Mouse (Mus musculus): Measurements from ENCODE around the gene Sars2. TPM values are rescaled to one million over a fixed set of nuclear protein-coding genes. Genes with fewer than 3 reads are reported as not detected.
"Not testable (repeated sequence)": the region's sequence is repeated elsewhere in the genome, so short reads cannot be mapped to it uniquely, and the experiment has no call there.

Gene Sars2
- 22.4 and 22.9 TPM in 2 replicates for polyA plus RNA-seq (2015; fragmentation: Nextera tagmentation; extraction: Ambion mirVana)

DNA sequence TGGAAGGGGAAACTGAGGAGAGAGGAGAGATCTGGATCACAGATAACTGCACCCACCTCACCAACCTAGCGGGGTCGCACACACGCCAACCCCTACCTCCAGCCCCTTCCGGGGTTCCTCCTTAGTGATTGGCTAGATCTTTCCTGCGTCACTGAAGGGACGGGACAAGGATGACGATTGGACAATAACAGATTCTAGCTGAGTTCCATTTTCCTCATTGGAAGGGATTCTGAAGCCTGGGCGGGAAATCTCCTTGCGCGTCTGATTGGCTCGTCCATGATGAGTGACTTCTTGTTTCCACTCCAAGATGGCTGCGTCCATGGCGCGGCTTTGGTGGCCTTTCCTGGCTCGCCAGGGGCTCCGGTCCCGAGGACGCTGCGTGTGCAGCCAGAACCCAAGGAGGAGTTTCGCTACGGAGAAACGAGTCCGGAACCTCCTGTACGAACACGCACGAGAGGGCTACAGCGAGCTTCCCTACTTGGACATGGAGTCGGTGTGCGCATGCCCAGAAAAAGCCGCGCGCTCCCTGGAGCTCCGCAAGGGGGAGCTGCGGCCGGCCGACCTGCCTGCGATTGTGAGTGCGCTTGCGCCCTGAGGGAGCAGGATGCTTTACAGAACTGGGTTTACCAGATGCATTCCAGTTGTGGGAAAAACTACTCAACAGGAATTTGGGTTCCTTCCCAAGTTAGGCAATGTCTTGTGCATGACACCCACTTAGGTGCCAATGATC, at the start of gene Sars2, which contains the start of gene Mrps12:
Sars2 (plus strand) TSS at position 284 of the 730 bp plus-strand sequence.
Mrps12 (minus strand) TSS at position 112 of the 730 bp plus-strand sequence.
- Histone ChIP-seq H3K4me1 (replicated peaks) (peaks cover 14% of the 10 kb centered on the region), H3K9ac (replicated peaks) (peak within 1 kb of the TSS; percentile 88), H3K27me3 (no peaks in the 10 kb centered on the region), H3K36me3 (peaks cover 46% of the 10 kb centered on the region), H3K9me3 (no peaks in the 10 kb centered on the region), H3K4me3 (replicated peaks) (peak within 1 kb of the TSS; percentile 67), H3K27ac (peak within 1 kb of the TSS; percentile 83), H3K4me2 (replicated peaks) (peak within 1 kb of the TSS; percentile 86)
- under 1% methylated on average over 39 of the region's 39 CpGs for WGBS
- ATAC-seq = peak; percentile 99

- WGBS = 20% methylated on average over 30 of the region's 30 CpGs
- Histone ChIP-seq H3K27me3 (peaks cover 20% of the 10 kb centered on the region), H3K9ac (replicated peaks) (peak within 1 kb of the TSS; percentile 70), H3K4me2 (replicated peaks) (peak within 1 kb of the TSS; percentile 86), H3K27ac (no peak within 1 kb of the TSS), H3K36me3 (no peaks in the 10 kb centered on the region), H3K9me3 (no peaks in the 10 kb centered on the region), H3K4me3 (replicated peaks) (peak within 1 kb of the TSS; percentile 59), H3K4me1 (replicated peaks) (peaks cover 14% of the 10 kb centered on the region)
- peak; percentile 78 for ATAC-seq
Measured at GRCm38 (mm10) chr7:28692545-28693320, 49.1 kb upstream of the Sars2 start, which contains the start of gene Fbxo27. Gene Fbxo27 (plus strand): TSS chr7:28692849.

- no peaks in the 10 kb centered on the region for H3K9me3 ChIP-seq
- peak; percentile 91 for ATAC-seq
- H3K9ac ChIP-seq (replicated peaks) = peak overlapping the region; percentile 70
- WGBS = under 1% methylated on average over 38 of the region's 38 CpGs
- no peaks in the 10 kb centered on the region for H3K36me3 ChIP-seq
- peaks cover 20% of the 10 kb centered on the region for H3K27me3 ChIP-seq
- peak overlapping the region; percentile 86 for H3K4me2 ChIP-seq (replicated peaks)
- H3K4me3 ChIP-seq (replicated peaks) = peak overlapping the region; percentile 59
- no peak overlapping the region for H3K27ac ChIP-seq
- peaks cover 14% of the 10 kb centered on the region for H3K4me1 ChIP-seq (replicated peaks)
Measured at GRCm38 (mm10) chr7:28693321-28693966, 48.3 kb upstream of the Sars2 start.

GRCm38 (mm10) chr7:28694423-28694822, 47.4 kb upstream of the Sars2 start:
- Histone ChIP-seq H3K4me2 (replicated peaks) (0 out of 2 replicates have a peak overlapping the region, but pooled peaks have one; percentile 86), H3K4me3 (replicated peaks) (no peak overlapping the region)
- 11% methylated on average over 14 of the region's 14 CpGs for WGBS

GRCm38 (mm10) chr7:28694966-28695511, 46.8 kb upstream of the Sars2 start:
- H3K9me3 ChIP-seq = peaks cover 1% of the 10 kb centered on the region; the same call in 1 of the 2 replicates
- no peak overlapping the region for H3K4me3 ChIP-seq (replicated peaks)
- H3K9ac ChIP-seq (replicated peaks) = no peak overlapping the region
- no peaks in the 10 kb centered on the region for H3K36me3 ChIP-seq
- H3K4me2 ChIP-seq (replicated peaks) = no peak overlapping the region
- peaks cover 20% of the 10 kb centered on the region for H3K27me3 ChIP-seq
- ATAC-seq = no peak
- H3K4me1 ChIP-seq (replicated peaks) = peaks cover 14% of the 10 kb centered on the region
- no peak overlapping the region for H3K27ac ChIP-seq
- WGBS = 60% methylated on average over 8 of the region's 8 CpGs

More at GRCm38 (mm10) chr7:28694423-28694822, 47.4 kb upstream of the Sars2 start:
- peaks cover 20% of the 10 kb centered on the region for H3K27me3 ChIP-seq
- H3K9ac ChIP-seq (replicated peaks) = no peak overlapping the region
- H3K4me1 ChIP-seq (replicated peaks) = peaks cover 14% of the 10 kb centered on the region
- no peak for ATAC-seq
- H3K9me3 ChIP-seq = no peaks in the 10 kb centered on the region
- H3K27ac ChIP-seq = no peak overlapping the region
- H3K36me3 ChIP-seq = no peaks in the 10 kb centered on the region

- peaks cover 8% of the 10 kb centered on the region for H3K9me3 ChIP-seq
- peaks cover 14% of the 10 kb centered on the region for H3K4me1 ChIP-seq (replicated peaks)
- ATAC-seq = no peak
- no peak overlapping the region for H3K9ac ChIP-seq (replicated peaks)
- H3K4me3 ChIP-seq (replicated peaks) = no peak overlapping the region
- H3K27ac ChIP-seq = no peak overlapping the region
- no peak overlapping the region for H3K4me2 ChIP-seq (replicated peaks)
- H3K27me3 ChIP-seq = peaks cover 20% of the 10 kb centered on the region
- no peaks in the 10 kb centered on the region for H3K36me3 ChIP-seq
- 93% methylated on average over 11 of the region's 11 CpGs for WGBS
Measured at GRCm38 (mm10) chr7:28697277-28697676, 44.5 kb upstream of the Sars2 start.

GRCm38 (mm10) chr7:28700269-28700668, 41.5 kb upstream of the Sars2 start:
- WGBS = 97% methylated on average over 4 of the region's 4 CpGs
- no peak overlapping the region for H3K4me3 ChIP-seq (replicated peaks)
- no peak overlapping the region for H3K27ac ChIP-seq
- no peak for ATAC-seq
- no peak overlapping the region for H3K4me2 ChIP-seq (replicated peaks)
- peaks cover 8% of the 10 kb centered on the region for H3K9me3 ChIP-seq
- no peak overlapping the region for H3K9ac ChIP-seq (replicated peaks)
- no peaks in the 10 kb centered on the region for H3K36me3 ChIP-seq
- H3K27me3 ChIP-seq = no peaks in the 10 kb centered on the region
- no peaks in the 10 kb centered on the region for H3K4me1 ChIP-seq (replicated peaks)

DNA sequence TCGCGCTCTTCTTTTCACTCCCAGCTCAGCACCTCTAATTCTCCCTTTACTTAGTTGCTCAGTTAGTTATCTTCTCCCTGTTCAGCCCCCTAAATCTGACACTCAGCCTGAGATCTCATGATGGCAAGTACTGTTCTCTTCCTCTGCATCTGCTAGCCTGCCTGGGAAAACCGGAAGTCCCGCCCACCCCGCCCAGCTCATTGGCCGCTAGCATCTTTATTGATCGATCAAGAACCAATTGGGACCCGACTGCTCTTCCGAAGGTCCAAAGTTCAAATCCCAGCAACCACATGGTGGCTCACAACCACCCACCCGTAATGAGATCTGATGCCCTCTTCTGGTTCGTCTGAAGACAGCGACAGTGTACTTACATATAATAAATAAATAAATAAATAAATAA, 40.5 kb upstream of the Sars2 start:
- H3K27ac ChIP-seq; H3K27me3 ChIP-seq; H3K9me3 ChIP-seq; H3K36me3 ChIP-seq; H3K9ac ChIP-seq (replicated peaks); H3K4me1 ChIP-seq (replicated peaks); H3K4me3 ChIP-seq (replicated peaks); ATAC-seq; H3K4me2 ChIP-seq (replicated peaks): not testable (repeated sequence)
- 96% methylated on average over 12 of the region's 12 CpGs for WGBS

DNA sequence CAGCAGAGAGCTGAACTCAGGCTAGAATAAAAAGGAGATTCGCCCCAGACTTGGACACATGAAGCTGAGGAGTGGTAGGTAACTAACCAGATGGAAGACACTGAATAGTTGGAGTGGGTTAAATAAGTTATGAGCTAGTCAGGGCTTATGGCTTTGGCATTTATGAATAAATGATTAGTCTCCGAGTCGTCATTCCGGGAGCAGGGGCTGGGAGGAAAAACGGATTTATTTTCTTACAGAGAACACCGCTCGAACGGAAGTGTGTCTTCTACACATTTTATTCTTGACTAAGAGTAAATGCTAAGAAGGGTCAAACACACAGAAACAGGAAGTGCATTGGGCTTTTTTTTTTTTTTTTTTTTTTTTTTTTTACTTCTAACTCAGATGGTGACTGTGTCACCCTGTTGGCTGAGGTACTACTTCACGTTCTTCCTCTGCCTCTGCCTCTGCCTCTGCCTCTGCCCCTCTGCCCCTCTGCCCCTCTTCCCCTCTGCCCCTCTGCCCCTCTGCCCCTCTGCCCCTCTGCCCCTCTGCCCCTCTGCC, 39.1 kb upstream of the Sars2 start:
- H3K27ac ChIP-seq = no peak overlapping the region
- H3K9me3 ChIP-seq = peaks cover 8% of the 10 kb centered on the region
- H3K4me1 ChIP-seq (replicated peaks) = no peaks in the 10 kb centered on the region
- 70% methylated on average over 9 of the region's 9 CpGs for WGBS
- H3K27me3 ChIP-seq = no peaks in the 10 kb centered on the region
- ATAC-seq = no peak
- no peak overlapping the region for H3K4me3 ChIP-seq (replicated peaks)
- H3K4me2 ChIP-seq (replicated peaks) = no peak overlapping the region
- no peaks in the 10 kb centered on the region for H3K36me3 ChIP-seq
- H3K9ac ChIP-seq (replicated peaks) = no peak overlapping the region

DNA sequence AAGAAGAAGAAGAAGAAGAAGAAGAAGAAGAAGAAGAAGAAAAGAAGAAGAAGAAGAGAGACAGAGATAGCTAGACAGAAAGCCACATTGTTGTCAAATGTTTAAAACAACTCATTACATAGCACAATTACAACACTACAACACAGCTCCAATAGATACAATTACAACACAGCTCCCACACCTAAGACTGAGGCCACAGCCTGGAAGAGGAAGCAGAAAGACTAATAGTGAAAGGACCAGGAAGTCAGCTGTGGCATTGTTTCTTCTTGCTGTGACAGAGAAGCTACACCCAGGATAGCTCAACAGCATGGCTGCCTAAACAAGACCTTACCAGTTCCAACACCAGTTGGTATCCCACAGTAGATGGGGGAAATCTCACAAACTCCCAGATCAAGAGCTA, 32.3 kb upstream of the Sars2 start:
- ATAC-seq = no peak
- H3K9me3 ChIP-seq = no peaks in the 10 kb centered on the region
- no peaks in the 10 kb centered on the region for H3K36me3 ChIP-seq
- H3K27me3 ChIP-seq = no peaks in the 10 kb centered on the region
- no peak overlapping the region for H3K9ac ChIP-seq (replicated peaks)
- H3K27ac ChIP-seq = no peak overlapping the region
- no peaks in the 10 kb centered on the region for H3K4me1 ChIP-seq (replicated peaks)
- H3K4me3 ChIP-seq (replicated peaks) = no peak overlapping the region
- no peak overlapping the region for H3K4me2 ChIP-seq (replicated peaks)

DNA sequence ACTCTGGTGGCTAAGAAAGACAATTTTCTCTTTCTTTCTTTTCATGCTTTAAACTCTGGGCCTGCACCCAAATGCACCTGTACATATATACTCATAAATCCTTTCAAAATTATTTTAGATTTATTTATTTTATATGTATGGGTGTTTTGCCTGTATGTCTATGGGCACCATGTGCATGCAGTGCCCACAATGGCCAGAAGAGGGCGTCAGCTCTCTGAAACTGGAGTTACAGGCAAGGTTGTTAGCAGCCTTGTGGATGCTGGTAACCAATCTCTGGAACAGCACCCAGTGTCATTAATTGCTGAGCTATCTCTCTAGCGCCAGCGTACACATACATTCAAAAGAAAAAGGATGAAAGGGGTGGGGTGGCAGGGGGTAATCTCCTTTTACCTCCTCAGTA, 30.8 kb upstream of the Sars2 start:
- no peak for ATAC-seq
- Histone ChIP-seq H3K4me1 (replicated peaks) (0 out of 2 replicates have a peak, but pooled peaks cover under 1% of the 10 kb centered on the region), H3K9ac (replicated peaks) (no peak overlapping the region), H3K27ac (no peak overlapping the region), H3K4me3 (replicated peaks) (no peak overlapping the region), H3K9me3 (no peaks in the 10 kb centered on the region), H3K36me3 (no peaks in the 10 kb centered on the region), H3K27me3 (0 out of 2 replicates have a peak, but pooled peaks cover 5% of the 10 kb centered on the region), H3K4me2 (replicated peaks) (no peak overlapping the region)
- WGBS = 69% methylated on average over 3 of the region's 3 CpGs
